Mouse (Mus musculus) midbrain, embryonic 13.5 days (tissue): ENCODE data around the gene Plbd1. TPM values are rescaled to one million over a fixed set of nuclear protein-coding genes. Genes with fewer than 3 reads are reported as not detected.

Experiments
- ATAC-seq: fragments of 200-750 bp; cut with Nextera tagmentation; 2 replicates; pipeline ENCODE4 v1.8.0; 2017; ENCODE audit warnings: mild to moderate bottlenecking, moderate TSS enrichment, moderate library complexity
- H3K27ac ChIP-seq: fragments of 300-500 bp; sonication (generic); 2 replicates; pipeline ENCODE4 v1.5.1; 2015; ENCODE audit warnings: inconsistent platforms, mild to moderate bottlenecking, moderate library complexity
- H3K27me3 ChIP-seq: fragments of 300-500 bp; sonication (generic); 2 replicates; pipeline ENCODE4 v1.6.1; 2015; ENCODE audit warnings: mild to moderate bottlenecking, inconsistent platforms
- H3K36me3 ChIP-seq: fragments of 300-500 bp; sonication (generic); 2 replicates; pipeline ENCODE4 v1.6.1; 2015; ENCODE audit warnings: mild to moderate bottlenecking, inconsistent platforms
- H3K4me1 ChIP-seq: fragments of 300-500 bp; sonication (generic); replicated peaks from 2 replicates; pipeline ENCODE4 v1.6.1; 2015; ENCODE audit warnings: inconsistent platforms
- H3K4me2 ChIP-seq: fragments of 300-500 bp; sonication (generic); replicated peaks from 2 replicates; pipeline ENCODE4 v1.6.1; 2015; ENCODE audit warnings: moderate library complexity, mild to moderate bottlenecking, inconsistent platforms
- H3K4me3 ChIP-seq: fragments of 300-500 bp; sonication (generic); replicated peaks from 2 replicates; pipeline ENCODE4 v1.5.1; 2015; ENCODE audit warnings: mild to moderate bottlenecking, inconsistent platforms
- H3K9ac ChIP-seq: fragments of 300-500 bp; sonication (generic); replicated peaks from 2 replicates; pipeline ENCODE4 v1.6.1; 2015; ENCODE audit warnings: mild to moderate bottlenecking, inconsistent platforms
- H3K9me3 ChIP-seq: fragments of 300-500 bp; sonication (generic); 2 replicates; pipeline ENCODE4 v1.6.1; 2016; ENCODE audit warnings: mild to moderate bottlenecking, inconsistent platforms
- WGBS: fragments of 180-500 bp; shearing (Covaris S2); methylation state at CpG from one replicate; pipeline ENCODE4 v1.1.7; 2015; 5-methylcytosine and 5-hydroxymethylcytosine counted together
- polyA plus RNA-seq: library from polyadenylated mRNA; unstranded; fragments of >200 nt; fragmentation: Nextera tagmentation; extraction: Ambion mirVana; gene quantifications from 2 replicates; pipeline ENCODE4 v1.2.1, GENCODE M21; 2015

The Plbd1 gene
- polyA plus RNA-seq, 1 experiment from 2014 or later: 0.47 TPM

GRCm38 (mm10) chr6:136612312-136612711, 49.4 kb downstream of the Plbd1 start:
- no peak for ATAC-seq
- 95% methylated on average over 3 of the region's 3 CpGs for WGBS
- no peak overlapping the region for H3K4me3 ChIP-seq
- H3K27ac ChIP-seq: no peak overlapping the region
- no peaks in the 10 kb centered on the region for H3K9me3 ChIP-seq
- H3K4me2 ChIP-seq: no peak overlapping the region
- no peaks in the 10 kb centered on the region for H3K27me3 ChIP-seq
- no peaks in the 10 kb centered on the region for H3K4me1 ChIP-seq
- peaks cover 39% of the 10 kb centered on the region for H3K36me3 ChIP-seq
- H3K9ac ChIP-seq: no peak overlapping the region

GRCm38 (mm10) chr6:136611351-136612215, 50.1 kb downstream of the Plbd1 start:
- Histone ChIP-seq H3K9me3 (no peaks in the 10 kb centered on the region), H3K27ac (no peak overlapping the region), H3K4me1 (no peaks in the 10 kb centered on the region), H3K27me3 (no peaks in the 10 kb centered on the region), H3K4me3 (no peak overlapping the region), H3K4me2 (no peak overlapping the region), H3K36me3 (peaks cover 45% of the 10 kb centered on the region), H3K9ac (no peak overlapping the region)
- 98% methylated on average over 17 of the region's 17 CpGs for WGBS
- no peak for ATAC-seq

DNA sequence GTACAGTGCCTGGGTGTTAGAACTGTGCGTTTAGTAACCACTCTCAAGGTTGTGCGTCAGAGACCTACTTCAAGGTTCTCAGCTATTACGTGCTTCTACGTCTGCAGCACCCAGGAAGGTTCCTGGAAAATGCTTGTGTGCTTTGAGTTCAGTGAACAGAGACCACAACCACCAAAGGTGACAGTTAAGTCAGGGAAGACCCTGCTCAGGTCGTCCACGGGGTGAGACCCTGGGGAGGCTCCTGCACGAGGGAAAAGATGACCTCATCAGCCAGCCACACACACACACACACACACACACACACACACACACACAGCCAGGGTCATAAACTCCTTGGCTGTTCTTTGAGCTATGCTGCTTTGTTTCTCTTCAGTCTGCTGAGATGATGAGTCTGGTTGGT, 59.1 kb downstream of the Plbd1 start:
- no peak overlapping the region for H3K4me3 ChIP-seq
- no peaks in the 10 kb centered on the region for H3K9me3 ChIP-seq
- no peaks in the 10 kb centered on the region for H3K4me1 ChIP-seq
- 84% methylated on average over 7 of the region's 7 CpGs for WGBS
- peaks cover 84% of the 10 kb centered on the region for H3K36me3 ChIP-seq
- H3K27ac ChIP-seq: no peak overlapping the region
- H3K4me2 ChIP-seq: no peak overlapping the region
- no peaks in the 10 kb centered on the region for H3K27me3 ChIP-seq
- H3K9ac ChIP-seq: no peak overlapping the region
- no peak for ATAC-seq

- H3K27ac ChIP-seq: no peak overlapping the region
- no peak overlapping the region for H3K9ac ChIP-seq
- H3K4me1 ChIP-seq: no peaks in the 10 kb centered on the region
- WGBS: 93% methylated on average over 4 of the region's 4 CpGs
- H3K4me2 ChIP-seq: no peak overlapping the region
- H3K36me3 ChIP-seq: peaks cover 66% of the 10 kb centered on the region
- H3K27me3 ChIP-seq: no peaks in the 10 kb centered on the region
- ATAC-seq: no peak
- no peaks in the 10 kb centered on the region for H3K9me3 ChIP-seq
- no peak overlapping the region for H3K4me3 ChIP-seq
These were observed 67.2 kb downstream of the Plbd1 start for GRCm38 (mm10) chr6:136594541-136594940.

GRCm38 (mm10) chr6:136590739-136591138, 71.0 kb downstream of the Plbd1 start:
- WGBS: 92% methylated on average over 4 of the region's 4 CpGs
- Histone ChIP-seq H3K4me3 (no peak overlapping the region), H3K27me3 (no peaks in the 10 kb centered on the region), H3K36me3 (peaks cover 63% of the 10 kb centered on the region), H3K27ac (no peak overlapping the region), H3K4me1 (no peaks in the 10 kb centered on the region), H3K9ac (no peak overlapping the region), H3K4me2 (no peak overlapping the region), H3K9me3 (no peaks in the 10 kb centered on the region)
- ATAC-seq: no peak

DNA sequence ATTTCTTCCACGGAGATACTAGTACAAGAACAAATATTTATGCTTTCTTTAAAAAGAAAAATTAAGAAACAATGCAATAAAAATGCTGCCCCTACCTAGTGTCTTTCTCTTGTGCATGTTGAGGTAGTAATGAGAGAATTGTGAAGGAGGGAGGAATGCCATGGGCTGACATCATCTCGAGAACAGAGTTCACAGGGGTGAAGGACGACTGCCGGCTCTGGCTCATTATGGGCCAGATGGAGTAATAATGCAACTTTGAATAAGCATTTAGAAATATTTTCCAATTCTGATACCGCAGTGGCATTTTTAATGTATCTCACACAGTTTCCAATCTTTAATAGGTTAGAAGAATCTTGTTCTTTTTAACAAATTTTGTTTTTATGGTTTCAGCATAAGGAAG, 95.7 kb downstream of the Plbd1 start:
- ATAC-seq: no peak
- WGBS: 91% methylated on average over 5 of the region's 5 CpGs

More for the DNA sequence above, 95.7 kb downstream of the Plbd1 start:
- Histone ChIP-seq H3K27me3 (no peaks in the 10 kb centered on the region), H3K9ac (no peak overlapping the region), H3K4me1 (no peaks in the 10 kb centered on the region), H3K36me3 (peaks cover 76% of the 10 kb centered on the region), H3K4me3 (no peak overlapping the region), H3K9me3 (0 out of 2 replicates have a peak, but pooled peaks cover 5% of the 10 kb centered on the region), H3K4me2 (no peak overlapping the region), H3K27ac (no peak overlapping the region)

Other genes starting within 250 kb of the Plbd1 start
- gene E330021D16Rik, start 246.4 kb downstream of the Plbd1 start, polyA plus RNA-seq: not detected in 2 replicates
- gene Atf7ip, start 155.8 kb downstream of the Plbd1 start, polyA plus RNA-seq: 48.5 and 49.9 TPM in 2 replicates
- gene Gucy2c, start 119.8 kb upstream of the Plbd1 start, polyA plus RNA-seq: 0.50 and 1.0 TPM in 2 replicates
- 1.1 TPM in 2 replicates for gene Hist4h4, start 142.5 kb upstream of the Plbd1 start, polyA plus RNA-seq
- 113 and 121 TPM in 2 replicates for gene H2afj, start 146.3 kb upstream of the Plbd1 start, polyA plus RNA-seq
- 1.4 and 1.7 TPM in 2 replicates for gene BC049715, start 165.7 kb upstream of the Plbd1 start, polyA plus RNA-seq
- 89.8 and 92.5 TPM in 2 replicates for gene Wbp11, start 166.3 kb upstream of the Plbd1 start, polyA plus RNA-seq
- 0.35 and 0.40 TPM in 2 replicates for gene Smco3, start 173.5 kb upstream of the Plbd1 start, polyA plus RNA-seq
- gene Art4, start 195.8 kb upstream of the Plbd1 start, polyA plus RNA-seq: 0.08 and 0.16 TPM in 2 replicates
- gene Mgp, start 213.9 kb upstream of the Plbd1 start, polyA plus RNA-seq: 2.7 TPM in 2 replicates